Mouse (Mus musculus) ES-CJ7 (cell line): ENCODE measurements around the gene Ppp2r2d.

Source experiments
- DNase-seq: peaks from one replicate; pipeline ENCODE4 v3.0.0; 2011; ENCODE audit warnings: low read depth, low spot score

The Ppp2r2d gene

GRCm38 (mm10) chr7:138923756-138924425 is 78.0 kb downstream of the Ppp2r2d start:
- peak; percentile 76 for DNase-seq

GRCm38 (mm10) chr7:138928456-138928855 is 82.6 kb downstream of the Ppp2r2d start:
- no peak for DNase-seq
